Mouse (Mus musculus) small intestine, adult 2 months (tissue): ENCODE data around the gene Inpp5a.

ENCODE experiments used
- CTCF ChIP-seq: fragments of 200-500 bp; IDR thresholded peaks from 2 replicates; pipeline ENCODE4 v1.5.1; 2012; ENCODE audit warnings: low read depth, mild to moderate bottlenecking, control low read depth, inconsistent platforms, low read length, moderate library complexity, mixed read lengths; ENCODE audit not compliant: insufficient replicate concordance, insufficient read length; ENCODE audit errors: extremely low read depth
- POLR2A ChIP-seq: fragments of 200-500 bp; IDR thresholded peaks from 2 replicates; pipeline ENCODE4 v1.6.1; 2012; ENCODE audit warnings: low read depth, mild to moderate bottlenecking, control low read depth, inconsistent platforms, low read length, moderate library complexity

GRCm38 (mm10) chr7:139475896-139476295 is 87.0 kb downstream of the Inpp5a start:
- peak; percentile 23; the same call in 1 of the 2 replicates for TF ChIP-seq CTCF
- no peak for TF ChIP-seq POLR2A
